Mouse (Mus musculus) monocyte, adult 5-6 weeks (primary cell): Measurements from ENCODE around the gene Lrtm1. TPM values are rescaled to one million over a fixed set of nuclear protein-coding genes. Genes with fewer than 3 reads are reported as not detected.

Experiments used
- ATAC-seq: fragments of 153-309, 156-312 bp; replicated peaks from 2 replicates; pipeline ENCODE4 v1.8.0; 2017; ENCODE audit warnings: mild to moderate bottlenecking; ENCODE audit not compliant: low TSS enrichment, insufficient number of reproducible peaks, severe bottlenecking, poor library complexity, low FRiP score
- total RNA-seq: library from RNA; stranded (forward); fragments of 200-1000, 200-491, 200-594 nt; gene quantifications from 3 replicates; pipeline ENCODE4 v1.2.3, GENCODE M21; 2017

Lrtm1 gene
- total RNA-seq, 1 experiment from 2014 or later: not detected

GRCm38 (mm10) chr14:29029107-29029469 is 11.1 kb downstream of the Lrtm1 start:
- no peak for ATAC-seq

GRCm38 (mm10) chr14:29029896-29030420 is 11.9 kb downstream of the Lrtm1 start:
- no peak for ATAC-seq

GRCm38 (mm10) chr14:29030519-29030918 is 12.5 kb downstream of the Lrtm1 start:
- no peak for ATAC-seq

- no peak for ATAC-seq
Observed at GRCm38 (mm10) chr14:29031858-29032395, 13.9 kb downstream of the Lrtm1 start.

GRCm38 (mm10) chr14:29038246-29038645 is 20.2 kb downstream of the Lrtm1 start:
- no peak for ATAC-seq

- no peak for ATAC-seq
Observed at GRCm38 (mm10) chr14:29040606-29041364, 22.8 kb downstream of the Lrtm1 start.

GRCm38 (mm10) chr14:29041498-29041897 is 23.5 kb downstream of the Lrtm1 start:
- ATAC-seq: no peak

- ATAC-seq: no peak
Observed at GRCm38 (mm10) chr14:29042355-29042754, 24.3 kb downstream of the Lrtm1 start.

- ATAC-seq: no peak
Observed at GRCm38 (mm10) chr14:29051951-29052835, 34.2 kb downstream of the Lrtm1 start.

- ATAC-seq: no peak
Observed at GRCm38 (mm10) chr14:29060679-29061078, 42.7 kb downstream of the Lrtm1 start.

- no peak for ATAC-seq
Observed at GRCm38 (mm10) chr14:29061491-29061890, 43.5 kb downstream of the Lrtm1 start.

- no peak for ATAC-seq
Observed at GRCm38 (mm10) chr14:29062676-29063075, 44.7 kb downstream of the Lrtm1 start.

- ATAC-seq: no peak
Observed at GRCm38 (mm10) chr14:29073747-29074146, 55.7 kb downstream of the Lrtm1 start.

GRCm38 (mm10) chr14:29077418-29077817 is 59.4 kb downstream of the Lrtm1 start:
- no peak for ATAC-seq

GRCm38 (mm10) chr14:29080228-29080627 is 62.2 kb downstream of the Lrtm1 start:
- ATAC-seq: no peak

- ATAC-seq: no peak
Observed at GRCm38 (mm10) chr14:29080630-29081029, 62.6 kb downstream of the Lrtm1 start.

GRCm38 (mm10) chr14:29082171-29082570 is 64.2 kb downstream of the Lrtm1 start:
- no peak for ATAC-seq
